Comparison of ENCODE assay signal across 8 mouse cellular contexts in genomic region chr16:33061400-33061799, GRCm38 (mm10). TPM values are rescaled to one million over a fixed set of nuclear protein-coding genes. Genes with fewer than 3 reads are reported as not detected.
DNase-seq lines count a peak whose midpoint lies in the region; ATAC-seq and TF ChIP-seq lines count a peak whose summit lies in the region.

No protein-coding gene starts in this region.

- H3K9ac ChIP-seq in kidney, embryonic 14.5 days (ENCODE audit: low read depth, low read length), result no peak overlapping the region
- no peak overlapping the region for H3K9ac ChIP-seq in intestine, embryonic 15.5 days
- no peak overlapping the region for H3K9ac ChIP-seq in neural tube, embryonic 12.5 days

- WGBS in kidney, embryonic 14.5 days, result 52% methylated on average over 11 of the region's 11 CpGs
- WGBS in intestine, embryonic 15.5 days, result 44% methylated on average over 11 of the region's 11 CpGs
- WGBS in neural tube, embryonic 12.5 days, result 47% methylated on average over 11 of the region's 11 CpGs

- peaks cover 23% of the 10 kb centered on the region for H3K4me1 ChIP-seq in kidney, embryonic 14.5 days (ENCODE audit: control insufficient read depth, insufficient read depth, low read length)
- H3K4me1 ChIP-seq in intestine, embryonic 15.5 days (replicated peaks), result peaks cover 25% of the 10 kb centered on the region
- peaks cover 28% of the 10 kb centered on the region for H3K4me1 ChIP-seq in neural tube, embryonic 12.5 days

- no peak for ATAC-seq in kidney, embryonic 14.5 days (ENCODE audit: low FRiP score, low TSS enrichment)
- no peak for ATAC-seq in intestine, embryonic 15.5 days
- no peak for ATAC-seq in neural tube, embryonic 12.5 days (ENCODE audit: low FRiP score, low read depth)

- H3K27me3 ChIP-seq in kidney, embryonic 14.5 days (ENCODE audit: control insufficient read depth, insufficient read depth, low read length), result no peaks in the 10 kb centered on the region
- H3K27me3 ChIP-seq in intestine, embryonic 15.5 days (replicated peaks), result no peaks in the 10 kb centered on the region
- H3K27me3 ChIP-seq in neural tube, embryonic 12.5 days (replicated peaks), result no peaks in the 10 kb centered on the region

- no peak for TF ChIP-seq CTCF in brain, embryonic 14.5 days (IDR thresholded peaks at IDR 0.05; ENCODE audit: borderline replicate concordance, extremely low read depth, insufficient read depth, insufficient read length)

- TF ChIP-seq POLR2A in brain, embryonic 14.5 days (IDR thresholded peaks at IDR 0.05; ENCODE audit: borderline replicate concordance, extremely low read depth, insufficient read depth, insufficient read length, poor library complexity, severe bottlenecking), result no peak

- peaks cover 36% of the 10 kb centered on the region for H3K36me3 ChIP-seq in kidney, embryonic 14.5 days (ENCODE audit: control insufficient read depth, insufficient read depth, low read length)
- peaks cover 20% of the 10 kb centered on the region for H3K36me3 ChIP-seq in intestine, embryonic 15.5 days
- H3K36me3 ChIP-seq in neural tube, embryonic 12.5 days, result peaks cover 29% of the 10 kb centered on the region

- peak overlapping the region; percentile 81; the same call in 1 of the 2 replicates for H3K4me3 ChIP-seq in kidney, embryonic 14.5 days (ENCODE audit: low read length)
- no peak overlapping the region for H3K4me3 ChIP-seq in intestine, embryonic 15.5 days (replicated peaks)
- H3K4me3 ChIP-seq in neural tube, embryonic 12.5 days, result no peak overlapping the region

- no peak for DNase-seq in kidney, adult 8-10 months
- peak; percentile 2 for DNase-seq in brain, embryonic 14.5 days (ENCODE audit: low read depth)
- no peak for DNase-seq in adrenal gland, adult 18-20 months (ENCODE audit: low spot score in 2 of 2)
- DNase-seq in adrenal gland, postnatal 14 days, result no peak
- DNase-seq in left cerebral cortex, adult 18-20 months (ENCODE audit: low spot score in 2 of 2), result no peak

- no peaks in the 10 kb centered on the region for H3K9me3 ChIP-seq in kidney, embryonic 14.5 days (ENCODE audit: control insufficient read depth, low read length)
- no peaks in the 10 kb centered on the region for H3K9me3 ChIP-seq in intestine, embryonic 15.5 days
- no peaks in the 10 kb centered on the region for H3K9me3 ChIP-seq in neural tube, embryonic 12.5 days

- no peak overlapping the region for H3K27ac ChIP-seq in kidney, embryonic 14.5 days (ENCODE audit: low read depth, low read length)
- peak overlapping the region; percentile 78; the same call in 1 of the 2 replicates for H3K27ac ChIP-seq in intestine, embryonic 15.5 days
- H3K27ac ChIP-seq in neural tube, embryonic 12.5 days, result no peak overlapping the region

- peak overlapping the region; percentile 85 for H3K4me2 ChIP-seq in kidney, embryonic 14.5 days (replicated peaks; ENCODE audit: low read depth, low read length)
- peak overlapping the region; percentile 85 for H3K4me2 ChIP-seq in intestine, embryonic 15.5 days (replicated peaks)
- peak overlapping the region; percentile 83 for H3K4me2 ChIP-seq in neural tube, embryonic 12.5 days (replicated peaks)

RNA-seq across cellular contexts. Expression of gene Lmln, which starts 0.9 kb away (rescaled TPM):
- 1.5 and 5.0 TPM in 2 replicates for polyA plus RNA-seq in kidney, embryonic 14.5 days (2014; fragmentation: Nextera tagmentation; extraction: Ambion mirVana)
- 5.8 and 9.6 TPM in 2 replicates for polyA plus RNA-seq in brain, embryonic 14.5 days (2012; rRNA removed)
- polyA plus RNA-seq in intestine, embryonic 15.5 days (2015; fragmentation: Nextera tagmentation; extraction: Ambion mirVana), result 2.0 and 3.4 TPM in 2 replicates
- 2.9 and 4.6 TPM in 2 replicates for polyA plus RNA-seq in neural tube, embryonic 12.5 days (2016; fragmentation: Nextera tagmentation; extraction: Ambion mirVana)
- 10 to 100 TPM in 1 of 2 experiments, 1 to 10 TPM in 1; 7.9 to 23.7 TPM for total RNA-seq in adrenal gland, adult 18-20 months (2021)
- 8.4 and 11.0 TPM in 2 replicates for total RNA-seq in adrenal gland, postnatal 14 days (2021)
- 10 to 100 TPM in 1 of 2 experiments, 1 to 10 TPM in 1; 8.8 to 10.4 TPM for total RNA-seq in left cerebral cortex, adult 18-20 months (2021)

RNA-seq across cellular contexts. Expression of gene Rpl35a, which starts 5.1 kb away (rescaled TPM):
- polyA plus RNA-seq in kidney, embryonic 14.5 days (2014; fragmentation: Nextera tagmentation; extraction: Ambion mirVana), result 1,051 and 1,546 TPM in 2 replicates
- polyA plus RNA-seq in brain, embryonic 14.5 days (2012; rRNA removed), result 746 and 817 TPM in 2 replicates
- polyA plus RNA-seq in intestine, embryonic 15.5 days (2015; fragmentation: Nextera tagmentation; extraction: Ambion mirVana), result 1,031 and 1,044 TPM in 2 replicates
- polyA plus RNA-seq in neural tube, embryonic 12.5 days (2016; fragmentation: Nextera tagmentation; extraction: Ambion mirVana), result 643 and 651 TPM in 2 replicates
- total RNA-seq in adrenal gland, adult 18-20 months (2021), result 100 to 1,000 TPM; 631 to 697 TPM
- total RNA-seq in adrenal gland, postnatal 14 days (2021), result 526 and 608 TPM in 2 replicates
- total RNA-seq in left cerebral cortex, adult 18-20 months (2021), result 100 to 1,000 TPM; 333 to 346 TPM

RNA-seq across cellular contexts. Expression of gene Iqcg, which starts 5.4 kb away (rescaled TPM):
- 5.1 and 5.6 TPM in 2 replicates for polyA plus RNA-seq in kidney, embryonic 14.5 days (2014; fragmentation: Nextera tagmentation; extraction: Ambion mirVana)
- polyA plus RNA-seq in brain, embryonic 14.5 days (2012; rRNA removed), result 1.4 and 2.7 TPM in 2 replicates
- 1.7 and 1.9 TPM in 2 replicates for polyA plus RNA-seq in intestine, embryonic 15.5 days (2015; fragmentation: Nextera tagmentation; extraction: Ambion mirVana)
- 3.9 and 4.5 TPM in 2 replicates for polyA plus RNA-seq in neural tube, embryonic 12.5 days (2016; fragmentation: Nextera tagmentation; extraction: Ambion mirVana)
- total RNA-seq in adrenal gland, adult 18-20 months (2021), result 1 to 10 TPM; 2.1 to 2.6 TPM
- total RNA-seq in adrenal gland, postnatal 14 days (2021), result 1.1 and 2.3 TPM in 2 replicates
- total RNA-seq in left cerebral cortex, adult 18-20 months (2021), result 1 to 10 TPM; 4.7 to 4.8 TPM
